Mouse (Mus musculus) lung, embryonic 16.5 days (tissue): ENCODE data around the gene BC030870. TPM values are rescaled to one million over a fixed set of nuclear protein-coding genes. Genes with fewer than 3 reads are reported as not detected.

Experiments
- ATAC-seq: fragments of 200-750 bp; cut with Nextera tagmentation; 2 replicates; pipeline ENCODE4 v1.8.0; 2017; ENCODE audit warnings: low read depth, mild to moderate bottlenecking, moderate library complexity
- H3K27ac ChIP-seq: fragments of 300-500 bp; sonication (generic); 2 replicates; pipeline ENCODE4 v1.5.1; 2014; ENCODE audit warnings: mild to moderate bottlenecking, control low read depth, low read length
- H3K27me3 ChIP-seq: fragments of 300-500 bp; sonication (generic); 2 replicates; pipeline ENCODE4 v1.6.1; 2014; ENCODE audit warnings: low read depth, low read length, mixed read lengths; ENCODE audit not compliant: control insufficient read depth, insufficient read depth
- H3K36me3 ChIP-seq: fragments of 300-500 bp; sonication (generic); 2 replicates; pipeline ENCODE4 v1.6.1; 2014; ENCODE audit warnings: low read length; ENCODE audit not compliant: control insufficient read depth, insufficient read depth
- H3K4me1 ChIP-seq: fragments of 300-500 bp; sonication (generic); replicated peaks from 2 replicates; pipeline ENCODE4 v1.6.1; 2014; ENCODE audit warnings: low read length, mixed read lengths; ENCODE audit not compliant: control insufficient read depth, insufficient read depth
- H3K4me2 ChIP-seq: fragments of 300-500 bp; sonication (generic); 2 replicates; pipeline ENCODE4 v1.6.1; 2014; ENCODE audit warnings: low read depth, low read length, control low read depth
- H3K4me3 ChIP-seq: fragments of 300-500 bp; sonication (generic); 2 replicates; pipeline ENCODE4 v1.5.1; 2014; ENCODE audit warnings: mild to moderate bottlenecking, low read length, control low read depth
- H3K9ac ChIP-seq: fragments of 300-500 bp; sonication (generic); 2 replicates; pipeline ENCODE4 v1.6.1; 2014; ENCODE audit warnings: low read length, control low read depth
- H3K9me3 ChIP-seq: fragments of 300-500 bp; sonication (generic); 2 replicates; pipeline ENCODE4 v1.6.1; 2016; ENCODE audit warnings: low read length; ENCODE audit not compliant: control insufficient read depth
- WGBS: fragments of 180-500 bp; shearing (Covaris S2); extraction: QIAGEN DNeasy Blood & Tissue Kit; methylation state at CpG from one replicate; pipeline ENCODE4 v1.1.7; 2014; 5-methylcytosine and 5-hydroxymethylcytosine counted together
- polyA plus RNA-seq: library from polyadenylated mRNA; unstranded; fragments of >200 nt; fragmentation: Nextera tagmentation; extraction: Ambion mirVana; gene quantifications from 2 replicates; pipeline ENCODE4 v1.2.1, GENCODE M21; 2015

Gene BC030870
- polyA plus RNA-seq, 1 experiment from 2014 or later, result 2.3 TPM

- peak; percentile 64; the same call in 1 of the 2 replicates for ATAC-seq
- Histone ChIP-seq H3K36me3 (no peaks in the 10 kb centered on the region), H3K9ac (no peak overlapping the region), H3K27ac (0 out of 2 replicates have a peak overlapping the region, but pooled peaks have one; percentile 1), H3K4me1 (no peaks in the 10 kb centered on the region), H3K9me3 (no peaks in the 10 kb centered on the region), H3K4me3 (no peak overlapping the region), H3K27me3 (no peaks in the 10 kb centered on the region), H3K4me2 (no peak overlapping the region)
- 48% methylated on average over 6 of the region's 6 CpGs for WGBS
Measured at GRCm38 (mm10) chr8:65112092-65112491, 17.3 kb downstream of the BC030870 start.

- peak; percentile 65; the same call in 1 of the 2 replicates for ATAC-seq
Measured at GRCm38 (mm10) chr8:65110285-65110691, 19.1 kb downstream of the BC030870 start.

DNA sequence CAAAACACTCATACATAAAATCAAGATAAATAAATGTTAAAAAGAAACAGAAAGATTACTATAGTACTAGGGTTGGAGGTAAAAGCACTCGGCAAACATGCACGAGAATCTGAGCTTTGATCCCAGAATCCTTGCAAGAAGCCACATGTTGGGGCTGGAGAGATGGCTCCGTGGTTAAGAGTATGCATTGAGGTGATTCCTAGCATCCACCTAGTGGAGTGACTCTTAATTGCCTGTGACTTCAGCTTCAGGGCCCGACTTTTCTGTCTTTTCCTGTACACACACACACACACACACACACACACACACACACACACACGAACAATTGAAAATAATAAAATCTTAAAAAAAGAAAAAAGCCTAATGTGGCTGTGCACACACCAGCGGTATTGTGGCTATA is 20.4 kb downstream of the BC030870 start:
- no peaks in the 10 kb centered on the region for H3K27me3 ChIP-seq
- WGBS, result 55% methylated on average over 6 of the region's 6 CpGs
- H3K36me3 ChIP-seq, result no peaks in the 10 kb centered on the region
- no peak overlapping the region for H3K9ac ChIP-seq
- no peak for ATAC-seq
- H3K4me3 ChIP-seq, result no peak overlapping the region
- no peak overlapping the region for H3K4me2 ChIP-seq
- H3K27ac ChIP-seq, result no peak overlapping the region
- H3K4me1 ChIP-seq, result no peaks in the 10 kb centered on the region
- H3K9me3 ChIP-seq, result no peaks in the 10 kb centered on the region

More at GRCm38 (mm10) chr8:65110285-65110691, 19.1 kb downstream of the BC030870 start:
- no peak overlapping the region for H3K9ac ChIP-seq
- H3K36me3 ChIP-seq, result no peaks in the 10 kb centered on the region
- H3K4me3 ChIP-seq, result no peak overlapping the region
- H3K4me2 ChIP-seq, result no peak overlapping the region
- no peaks in the 10 kb centered on the region for H3K4me1 ChIP-seq
- H3K27me3 ChIP-seq, result no peaks in the 10 kb centered on the region
- H3K9me3 ChIP-seq, result no peaks in the 10 kb centered on the region
- H3K27ac ChIP-seq, result no peak overlapping the region
- 27% methylated on average over 5 of the region's 5 CpGs for WGBS

DNA sequence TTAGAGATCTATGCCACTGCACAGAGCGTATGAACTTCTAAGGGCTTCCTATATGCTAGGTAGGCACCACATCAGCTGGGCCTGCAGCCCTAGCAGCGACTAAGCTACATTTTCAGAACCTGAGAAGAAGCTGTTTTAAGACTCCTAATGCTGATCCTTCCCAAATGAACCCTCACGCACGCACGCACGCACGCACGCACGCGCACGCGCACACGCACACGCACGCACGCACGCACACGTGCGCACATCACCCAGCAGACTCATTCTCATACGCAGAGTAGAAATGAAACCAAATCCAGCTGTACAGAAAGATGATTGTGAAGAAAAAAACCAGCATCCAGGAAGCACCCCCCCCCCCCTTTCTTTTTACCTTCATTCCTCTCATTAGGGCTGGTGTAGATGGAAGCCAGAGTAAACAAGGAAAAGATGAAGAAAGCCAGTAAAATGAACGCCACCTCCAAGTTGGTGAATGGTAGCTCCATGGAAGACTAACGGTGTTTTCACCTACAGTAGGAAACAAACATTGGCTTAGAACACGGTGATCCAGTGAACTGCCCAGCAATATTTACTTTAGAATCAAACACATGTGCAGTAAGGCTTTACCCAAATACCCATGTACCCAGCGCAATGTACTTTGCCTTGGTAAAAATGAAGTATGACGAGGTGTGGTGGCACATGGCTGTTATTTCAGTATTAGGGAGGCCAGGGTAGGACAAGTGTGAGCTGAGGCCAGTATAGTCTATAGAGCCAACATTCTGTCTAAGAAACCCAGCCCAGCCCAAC is 21.2 kb downstream of the BC030870 start:
- no peak for ATAC-seq
- H3K9me3 ChIP-seq, result no peaks in the 10 kb centered on the region
- H3K4me3 ChIP-seq, result no peak overlapping the region
- no peaks in the 10 kb centered on the region for H3K27me3 ChIP-seq
- no peaks in the 10 kb centered on the region for H3K4me1 ChIP-seq
- H3K36me3 ChIP-seq, result no peaks in the 10 kb centered on the region
- H3K9ac ChIP-seq, result no peak overlapping the region
- H3K4me2 ChIP-seq, result no peak overlapping the region
- 87% methylated on average over 25 of the region's 25 CpGs for WGBS
- no peak overlapping the region for H3K27ac ChIP-seq

GRCm38 (mm10) chr8:65104041-65104440 is 25.3 kb downstream of the BC030870 start:
- WGBS, result 49% methylated on average over 4 of the region's 4 CpGs
- Histone ChIP-seq H3K4me3 (no peak overlapping the region), H3K4me1 (no peaks in the 10 kb centered on the region), H3K4me2 (no peak overlapping the region), H3K9me3 (no peaks in the 10 kb centered on the region), H3K27ac (no peak overlapping the region), H3K27me3 (no peaks in the 10 kb centered on the region), H3K36me3 (no peaks in the 10 kb centered on the region), H3K9ac (no peak overlapping the region)
- ATAC-seq, result no peak

DNA sequence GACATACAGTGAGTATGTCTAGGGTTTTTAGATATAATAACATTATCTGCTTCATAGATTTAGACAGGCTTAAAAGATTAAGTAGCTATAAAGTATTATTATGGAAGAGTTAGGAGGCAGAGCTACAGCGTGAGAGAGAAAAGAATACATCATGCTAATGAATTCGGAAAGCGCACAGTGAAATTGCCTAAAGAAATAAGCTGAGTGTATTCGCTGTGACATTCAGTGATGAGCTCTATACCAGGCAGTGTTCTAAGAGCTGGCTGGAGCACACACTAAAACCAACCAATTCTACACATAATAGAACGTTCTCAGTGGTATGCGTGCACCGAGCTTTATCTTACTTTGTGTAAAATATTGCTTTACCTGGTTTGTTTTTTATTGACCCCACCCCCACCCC is 25.7 kb downstream of the BC030870 start:
- H3K4me1 ChIP-seq, result no peaks in the 10 kb centered on the region
- H3K4me3 ChIP-seq, result no peak overlapping the region
- ATAC-seq, result no peak
- H3K4me2 ChIP-seq, result no peak overlapping the region
- H3K9me3 ChIP-seq, result no peaks in the 10 kb centered on the region
- no peaks in the 10 kb centered on the region for H3K36me3 ChIP-seq
- H3K9ac ChIP-seq, result no peak overlapping the region
- no peak overlapping the region for H3K27ac ChIP-seq
- WGBS, result 82% methylated on average over 7 of the region's 7 CpGs
- no peaks in the 10 kb centered on the region for H3K27me3 ChIP-seq

GRCm38 (mm10) chr8:65099735-65100134 is 29.6 kb downstream of the BC030870 start:
- WGBS, result 50% methylated on average over 3 of the region's 3 CpGs
- H3K4me2 ChIP-seq, result no peak overlapping the region
- H3K4me3 ChIP-seq, result no peak overlapping the region
- no peak overlapping the region for H3K9ac ChIP-seq
- no peaks in the 10 kb centered on the region for H3K9me3 ChIP-seq
- H3K36me3 ChIP-seq, result no peaks in the 10 kb centered on the region
- H3K27me3 ChIP-seq, result no peaks in the 10 kb centered on the region
- no peaks in the 10 kb centered on the region for H3K4me1 ChIP-seq
- ATAC-seq, result no peak
- H3K27ac ChIP-seq, result no peak overlapping the region

- no peaks in the 10 kb centered on the region for H3K27me3 ChIP-seq
- no peaks in the 10 kb centered on the region for H3K36me3 ChIP-seq
- H3K9me3 ChIP-seq, result no peaks in the 10 kb centered on the region
- H3K4me3 ChIP-seq, result no peak overlapping the region
- no peak overlapping the region for H3K4me2 ChIP-seq
- H3K4me1 ChIP-seq, result no peaks in the 10 kb centered on the region
- no peak for ATAC-seq
- no peak overlapping the region for H3K27ac ChIP-seq
- no peak overlapping the region for H3K9ac ChIP-seq
- WGBS, result 27% methylated on average over 7 of the region's 7 CpGs
Measured at GRCm38 (mm10) chr8:65097760-65098415, 31.5 kb downstream of the BC030870 start.

DNA sequence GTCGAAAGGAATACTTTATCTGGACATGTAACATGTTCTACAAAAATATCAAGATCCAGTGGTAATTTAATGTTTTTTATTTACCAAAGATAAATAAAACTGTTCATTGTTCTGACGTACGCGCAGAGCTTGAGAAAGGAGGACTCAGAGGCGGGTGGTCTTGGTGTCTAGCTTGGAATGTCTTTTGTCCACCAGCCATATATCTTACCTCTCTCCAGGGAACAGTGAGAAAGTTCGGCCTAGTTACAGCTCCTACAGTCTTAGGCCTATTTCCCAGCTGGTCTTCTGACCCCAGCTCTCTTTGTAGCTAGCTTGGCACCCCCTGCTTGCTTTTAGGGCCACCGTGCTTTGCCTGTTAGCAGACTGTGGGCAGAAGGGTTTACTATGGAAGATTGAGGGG is 39.6 kb downstream of the BC030870 start:
- Histone ChIP-seq H3K27ac (no peak overlapping the region), H3K4me1 (no peaks in the 10 kb centered on the region), H3K9ac (no peak overlapping the region), H3K9me3 (no peaks in the 10 kb centered on the region), H3K36me3 (no peaks in the 10 kb centered on the region), H3K4me3 (no peak overlapping the region), H3K27me3 (no peaks in the 10 kb centered on the region), H3K4me2 (no peak overlapping the region)
- no peak for ATAC-seq
- 63% methylated on average over 7 of the region's 7 CpGs for WGBS
